Mouse (Mus musculus) urinary bladder, postnatal 10 days (tissue): ENCODE data around the gene Sfxn3.

ENCODE experiments used
- DNase-seq: peaks from one replicate; pipeline ENCODE4 v3.0.0; 2022; ENCODE audit warnings: low spot score

The Sfxn3 gene

GRCm38 (mm10) chr19:45075323-45076035 lies 28.2 kb downstream of the Sfxn3 start:
- DNase-seq: no peak

GRCm38 (mm10) chr19:45076036-45076575 lies 28.8 kb downstream of the Sfxn3 start:
- no peak for DNase-seq

- DNase-seq: no peak
These were observed 29.5 kb downstream of the Sfxn3 start for GRCm38 (mm10) chr19:45076586-45077510.

- no peak for DNase-seq
These were observed 30.7 kb downstream of the Sfxn3 start for GRCm38 (mm10) chr19:45077742-45078645.

DNA sequence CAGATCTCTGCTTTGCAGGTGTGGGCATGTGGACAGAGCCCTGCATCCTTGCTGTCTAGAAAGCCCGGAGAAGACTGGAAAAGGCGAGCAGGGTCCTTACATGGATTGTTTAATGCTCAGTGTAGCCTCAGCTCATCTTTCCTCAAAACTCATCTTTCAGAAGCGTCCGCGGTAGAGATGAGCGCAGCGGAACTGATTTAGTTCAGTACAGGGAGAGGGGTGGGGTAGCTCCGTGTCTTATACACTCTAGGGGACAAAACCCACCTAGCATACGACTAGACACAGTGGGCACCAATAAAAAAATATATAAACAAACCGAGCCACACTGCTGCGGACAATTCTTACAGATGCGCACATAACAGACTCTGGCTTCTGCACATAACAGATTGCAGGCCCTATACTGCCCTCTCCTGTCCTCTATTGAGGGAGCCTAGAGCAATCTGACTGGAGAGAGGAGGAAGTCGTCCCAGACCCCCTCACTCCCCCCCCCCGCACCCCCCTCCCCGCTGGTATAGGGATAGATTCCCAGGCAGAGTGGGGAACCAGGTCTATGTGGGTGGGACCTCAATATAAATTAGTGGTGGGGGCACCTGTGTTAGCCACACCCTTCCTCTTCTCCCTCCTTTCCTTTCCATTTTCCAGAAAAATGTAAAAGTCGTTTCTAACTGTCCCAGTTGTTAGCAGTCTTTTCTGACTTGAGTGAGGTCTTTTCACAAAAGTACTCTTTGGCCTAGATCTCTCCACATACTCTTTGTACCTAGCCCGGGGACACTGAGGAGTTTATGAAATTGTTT lies 31.9 kb downstream of the Sfxn3 start:
- DNase-seq: no peak

DNA sequence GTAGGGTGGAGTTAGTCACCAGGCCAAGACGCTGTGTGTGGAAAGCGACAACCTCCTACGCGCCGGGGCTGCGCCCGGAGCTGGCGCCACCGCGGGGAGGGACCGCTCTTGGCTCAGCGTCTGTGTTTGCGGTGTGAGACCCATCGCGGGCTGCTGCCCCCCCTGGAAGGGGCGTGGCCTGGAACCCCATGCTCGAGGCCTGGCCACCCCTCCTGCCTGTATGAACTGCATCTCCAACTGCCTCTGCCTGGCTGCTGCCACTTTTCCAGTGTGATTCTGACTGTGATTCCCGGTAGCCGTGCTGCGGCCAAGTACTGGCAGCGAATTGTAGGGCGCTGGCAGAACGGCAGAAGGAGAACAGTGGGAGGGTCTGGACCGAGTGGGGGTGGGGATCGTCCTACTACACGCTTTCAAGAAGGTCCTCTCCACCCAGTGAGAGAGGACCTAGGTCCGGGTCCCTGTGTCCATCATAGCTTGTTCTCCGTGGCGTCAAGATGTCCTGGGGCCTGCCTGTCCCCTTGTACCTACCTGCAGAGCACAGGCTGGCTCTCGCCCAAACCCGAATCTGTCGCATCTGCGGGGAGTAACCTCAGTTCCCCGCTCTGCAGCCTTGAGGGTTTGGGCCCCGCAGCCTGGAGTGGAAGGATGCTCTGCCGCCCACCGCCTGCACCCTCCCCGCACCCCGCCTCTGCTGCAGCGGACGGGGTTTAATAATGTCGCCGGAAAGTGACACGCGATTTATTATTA lies 32.6 kb downstream of the Sfxn3 start:
- no peak for DNase-seq

- DNase-seq: no peak
These were observed 33.4 kb downstream of the Sfxn3 start for GRCm38 (mm10) chr19:45080711-45081110.

- no peak for DNase-seq
These were observed 34.0 kb downstream of the Sfxn3 start for GRCm38 (mm10) chr19:45081279-45081678.

DNA sequence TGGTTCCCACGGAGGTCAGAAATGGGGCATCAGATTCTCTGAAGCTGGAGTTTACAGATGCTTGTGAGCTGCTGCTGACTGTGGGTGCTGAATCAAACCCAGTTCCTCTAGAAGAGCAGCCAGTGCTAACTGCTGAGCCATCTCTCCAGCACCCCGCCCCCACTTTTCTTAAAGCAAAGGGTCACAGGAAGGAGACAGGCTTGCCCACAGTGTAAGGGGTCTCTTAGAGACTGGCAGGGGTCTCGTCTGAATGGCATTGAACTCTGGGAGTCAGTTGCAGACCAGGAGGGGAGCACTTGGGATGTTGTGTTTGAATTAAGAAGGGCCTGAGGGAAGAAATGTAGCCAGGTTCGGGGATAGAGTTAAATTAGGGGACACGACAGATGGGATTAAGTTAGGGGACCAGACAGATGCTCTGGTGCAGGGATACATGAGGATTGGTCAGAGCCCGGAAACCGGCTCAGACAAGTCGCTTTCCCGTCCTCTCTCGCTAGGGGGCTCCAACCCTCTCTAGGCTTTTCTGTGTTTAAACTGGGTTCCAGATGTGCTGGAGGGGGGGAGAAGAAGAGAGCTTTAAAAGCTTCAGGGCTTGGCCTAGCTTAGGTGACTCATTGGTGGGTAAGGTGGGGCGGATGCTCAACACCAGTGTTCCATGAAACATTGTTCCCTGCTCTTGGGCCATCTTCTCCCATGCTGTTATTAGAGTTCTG lies 34.7 kb downstream of the Sfxn3 start:
- no peak for DNase-seq

GRCm38 (mm10) chr19:45097868-45098267 lies 50.6 kb downstream of the Sfxn3 start:
- DNase-seq: no peak

DNA sequence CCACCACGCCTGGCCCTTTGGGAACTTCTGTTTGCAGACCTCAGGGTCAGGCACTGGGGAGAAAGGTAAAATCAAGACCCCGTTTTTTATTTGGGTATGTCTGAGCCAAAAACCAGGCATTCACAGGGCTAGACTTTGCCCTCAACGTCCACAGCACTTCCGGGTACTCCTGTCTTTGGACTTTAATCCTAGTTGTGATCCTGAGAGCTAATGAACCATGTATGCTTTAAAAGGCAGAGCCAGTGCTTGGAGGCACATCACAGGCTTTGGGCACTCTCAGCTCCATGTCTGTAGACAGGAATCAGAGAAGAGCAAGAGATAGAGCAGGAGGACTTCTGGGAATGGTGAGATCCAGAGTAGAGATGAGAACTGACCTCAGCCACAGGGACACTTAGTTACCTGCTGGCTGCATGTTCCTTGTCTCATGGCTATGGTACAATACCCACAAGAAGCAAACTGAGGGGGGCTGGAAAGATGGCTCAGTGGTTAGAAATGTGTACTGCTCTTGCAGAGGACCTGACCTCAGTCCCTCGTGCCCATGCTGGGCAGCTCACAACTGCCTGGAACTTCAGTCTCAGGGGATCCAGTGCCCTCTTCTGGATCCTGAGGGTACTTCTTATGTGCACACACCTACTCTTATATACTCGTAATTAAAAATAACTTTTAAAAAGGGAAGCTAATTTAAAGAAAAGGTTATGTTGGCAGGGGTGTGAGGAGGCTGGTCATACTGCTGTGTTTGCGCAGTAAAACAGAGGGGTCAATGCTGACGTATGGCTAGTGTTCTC lies 53.4 kb downstream of the Sfxn3 start:
- no peak for DNase-seq

DNA sequence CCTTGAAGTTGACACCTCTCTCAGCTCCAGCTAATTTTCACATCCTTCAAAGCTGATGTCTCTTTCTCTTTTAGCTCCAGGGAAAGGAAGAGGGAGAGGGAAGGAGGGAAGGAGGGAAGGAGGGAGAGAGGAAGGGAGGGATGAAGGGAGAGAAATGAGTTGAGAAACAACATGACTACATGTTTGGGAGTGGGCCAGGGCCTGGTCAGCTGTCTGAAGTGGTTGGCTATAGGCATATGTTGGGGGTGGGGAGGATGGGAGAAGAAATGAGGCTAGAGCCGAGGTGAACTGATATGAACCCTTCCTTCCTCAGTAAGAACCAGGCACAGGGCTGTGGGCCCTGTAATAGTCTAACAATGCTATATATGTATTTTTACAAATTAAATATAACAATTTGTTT lies 58.3 kb downstream of the Sfxn3 start:
- DNase-seq: no peak
